Mouse (Mus musculus) thymus, adult 2 months (tissue): ENCODE measurements around the gene Gpsm3. TPM values are rescaled to one million over a fixed set of nuclear protein-coding genes. Genes with fewer than 3 reads are reported as not detected.

Experiments used
- DNase-seq: peaks from one replicate; pipeline ENCODE4 v3.0.0; 2021
- H3K27ac ChIP-seq: fragments of 200-500 bp; 2 replicates; pipeline ENCODE4 v1.5.1; 2012; ENCODE audit warnings: low read length, control low read depth; ENCODE audit not compliant: control insufficient read depth, insufficient read depth
- H3K27me3 ChIP-seq: fragments of 200-500 bp; 2 replicates; pipeline ENCODE4 v1.6.1; 2012; ENCODE audit warnings: mild to moderate bottlenecking, low read length, moderate library complexity, mixed read lengths; ENCODE audit not compliant: control insufficient read depth, insufficient read depth
- H3K36me3 ChIP-seq: fragments of 200-500 bp; 2 replicates; pipeline ENCODE4 v1.6.1; 2012; ENCODE audit warnings: mild to moderate bottlenecking, low read length, moderate library complexity; ENCODE audit not compliant: control insufficient read depth, insufficient read depth
- H3K4me1 ChIP-seq: fragments of 200-500 bp; replicated peaks from 2 replicates; pipeline ENCODE4 v1.6.1; 2012; ENCODE audit warnings: low read length; ENCODE audit not compliant: control insufficient read depth, insufficient read depth
- H3K4me3 ChIP-seq: fragments of 200-500 bp; 2 replicates; pipeline ENCODE4 v1.5.1; 2012; ENCODE audit warnings: mild to moderate bottlenecking, low read length, control low read depth, moderate library complexity; ENCODE audit not compliant: control insufficient read depth, insufficient read depth
- CTCF ChIP-seq: fragments of 200-500 bp; IDR thresholded peaks from 2 replicates; pipeline ENCODE4 v1.5.1; 2012; ENCODE audit warnings: mild to moderate bottlenecking, control low read depth, low read length, moderate library complexity, borderline replicate concordance; ENCODE audit not compliant: control insufficient read depth, poor library complexity, insufficient read depth; ENCODE audit errors: extremely low read depth
- POLR2A ChIP-seq: fragments of 200-500 bp; IDR thresholded peaks from 2 replicates; pipeline ENCODE4 v1.6.1; 2012; ENCODE audit warnings: mild to moderate bottlenecking, low read length, control low read depth, moderate library complexity; ENCODE audit not compliant: control insufficient read depth, poor library complexity, insufficient read depth; ENCODE audit errors: extremely low read depth
- WGBS: fragments of 180-500 bp; shearing (Covaris S2); methylation state at CpG from one replicate; pipeline ENCODE4 v1.1.7; 2018; 5-methylcytosine and 5-hydroxymethylcytosine counted together
- polyA plus RNA-seq: library from polyadenylated mRNA; depleted of rRNA; stranded (reverse); fragments of >200 nt; gene quantifications from 2 replicates; pipeline ENCODE4 v1.2.3, GENCODE M21; 2012

The Gpsm3 gene
- polyA plus RNA-seq, 1 experiment = 208 TPM

DNA sequence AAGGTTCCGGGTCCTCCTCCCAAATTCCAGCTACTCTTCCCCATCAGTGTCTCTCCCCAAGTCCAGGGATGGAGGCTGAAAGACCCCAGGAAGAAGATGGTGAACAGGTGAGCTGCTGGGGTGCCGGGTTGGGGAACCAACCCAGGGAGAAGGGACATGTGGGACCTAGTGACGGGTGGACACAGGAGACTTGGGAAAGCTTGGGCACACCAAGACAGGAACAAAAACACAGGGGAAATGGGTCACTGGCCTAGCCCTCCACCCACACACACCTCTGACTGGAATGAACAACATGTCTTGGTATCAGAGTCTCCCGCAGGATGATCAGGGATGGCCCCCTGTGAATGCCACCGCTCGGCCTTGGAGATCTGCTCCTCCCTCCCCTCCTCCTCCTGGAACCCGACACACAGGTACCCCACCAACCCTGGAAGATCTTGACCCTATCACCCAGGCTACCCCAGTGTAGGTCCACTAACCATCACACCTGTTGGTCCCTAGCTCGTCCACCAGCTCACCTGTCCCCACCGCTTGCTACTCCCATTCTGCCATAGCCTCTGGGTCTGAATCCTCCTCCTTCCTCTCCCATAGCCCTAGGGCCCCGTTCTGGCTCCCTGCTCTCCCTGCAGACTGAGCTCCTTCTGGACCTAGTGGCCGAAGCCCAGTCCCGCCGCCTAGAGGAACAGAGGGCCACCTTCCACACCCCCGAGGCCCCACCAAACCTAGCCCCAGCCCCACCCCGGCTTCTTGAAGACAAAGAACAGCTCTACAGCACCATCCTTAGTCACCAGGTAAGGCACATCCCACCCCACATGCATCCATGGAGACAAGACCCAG is 765 bp downstream of the Gpsm3 start:
- H3K27ac ChIP-seq = peak overlapping the region; percentile 95
- H3K4me1 ChIP-seq = peaks cover 38% of the 10 kb centered on the region
- 37% methylated on average over 15 of the region's 15 CpGs for WGBS
- peak overlapping the region; percentile 65 for H3K4me3 ChIP-seq
- TF ChIP-seq CTCF = no peak
- peak; percentile 39 for DNase-seq
- peaks cover 13% of the 10 kb centered on the region for H3K36me3 ChIP-seq
- H3K27me3 ChIP-seq = no peaks in the 10 kb centered on the region

DNA sequence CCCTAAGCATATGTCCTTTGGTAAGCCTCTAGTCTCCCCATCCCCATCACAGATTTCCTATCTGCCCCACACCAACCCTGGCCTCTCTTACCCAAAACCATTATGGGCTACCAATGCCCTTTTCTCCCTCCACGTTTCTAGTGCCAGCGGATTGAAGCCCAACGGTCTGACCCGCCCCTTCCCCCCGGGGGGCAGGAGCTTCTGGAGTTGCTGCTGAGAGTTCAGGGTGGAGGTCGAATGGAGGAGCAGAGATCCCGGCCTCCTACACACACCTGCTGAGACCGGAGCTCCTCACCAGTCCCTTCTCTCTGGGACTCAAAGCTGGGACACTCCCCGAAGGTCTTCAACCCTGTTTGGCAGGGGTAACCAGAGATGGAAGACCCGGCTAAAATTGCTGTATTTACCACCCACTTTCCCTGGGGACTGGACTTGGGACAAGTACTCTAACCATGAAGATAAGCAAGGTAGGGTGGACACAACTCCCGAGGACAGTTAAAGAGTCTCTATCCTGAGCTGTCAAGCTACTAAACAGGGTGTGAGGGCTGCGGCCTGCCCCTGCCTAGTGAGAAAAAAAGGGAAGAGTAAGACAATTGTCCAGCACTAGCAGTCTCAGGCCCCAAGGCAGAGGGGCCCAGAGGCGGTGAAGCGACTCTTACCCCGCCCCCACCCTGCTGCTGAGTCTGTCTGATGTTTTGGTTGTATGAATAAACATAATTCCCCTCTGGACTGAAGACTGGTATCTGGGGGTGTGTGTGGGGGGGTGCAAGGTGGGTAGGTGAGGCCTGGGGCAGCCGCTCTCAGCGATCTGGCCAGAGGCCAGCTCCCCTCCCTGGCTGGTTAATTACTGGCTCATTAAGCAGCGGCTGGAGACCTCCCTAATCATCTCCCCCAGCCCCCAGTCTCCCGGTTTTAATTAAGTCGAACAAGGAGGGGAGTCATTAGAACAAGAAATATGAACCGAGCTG is 1.7 kb downstream of the Gpsm3 start, which contains the start of gene Pbx2:
Gene Pbx2 (plus strand): TSS at position 238 of the 965 bp plus-strand sequence.
- Histone ChIP-seq H3K27me3 (no peaks in the 10 kb centered on the region), H3K27ac (peak within 1 kb of the TSS; percentile 95), H3K4me1 (peaks cover 32% of the 10 kb centered on the region), H3K4me3 (peak within 1 kb of the TSS; percentile 76), H3K36me3 (peaks cover 20% of the 10 kb centered on the region)
- DNase-seq = peak; percentile 46
- TF ChIP-seq POLR2A (no peak), CTCF (no peak)
- 4% methylated on average over 21 of the region's 21 CpGs for WGBS

GRCm38 (mm10) chr17:34591994-34592375 is 2.4 kb downstream of the Gpsm3 start:
- H3K4me3 ChIP-seq = peak overlapping the region; percentile 76
- no peaks in the 10 kb centered on the region for H3K27me3 ChIP-seq
- TF ChIP-seq CTCF (peak; percentile 39; the same call in 1 of the 2 replicates), POLR2A (peak; percentile 65)
- WGBS = 3% methylated on average over 35 of the region's 35 CpGs
- peaks cover 25% of the 10 kb centered on the region for H3K4me1 ChIP-seq
- peak overlapping the region; percentile 95 for H3K27ac ChIP-seq
- peak; percentile 90 for DNase-seq
- peaks cover 20% of the 10 kb centered on the region for H3K36me3 ChIP-seq

DNA sequence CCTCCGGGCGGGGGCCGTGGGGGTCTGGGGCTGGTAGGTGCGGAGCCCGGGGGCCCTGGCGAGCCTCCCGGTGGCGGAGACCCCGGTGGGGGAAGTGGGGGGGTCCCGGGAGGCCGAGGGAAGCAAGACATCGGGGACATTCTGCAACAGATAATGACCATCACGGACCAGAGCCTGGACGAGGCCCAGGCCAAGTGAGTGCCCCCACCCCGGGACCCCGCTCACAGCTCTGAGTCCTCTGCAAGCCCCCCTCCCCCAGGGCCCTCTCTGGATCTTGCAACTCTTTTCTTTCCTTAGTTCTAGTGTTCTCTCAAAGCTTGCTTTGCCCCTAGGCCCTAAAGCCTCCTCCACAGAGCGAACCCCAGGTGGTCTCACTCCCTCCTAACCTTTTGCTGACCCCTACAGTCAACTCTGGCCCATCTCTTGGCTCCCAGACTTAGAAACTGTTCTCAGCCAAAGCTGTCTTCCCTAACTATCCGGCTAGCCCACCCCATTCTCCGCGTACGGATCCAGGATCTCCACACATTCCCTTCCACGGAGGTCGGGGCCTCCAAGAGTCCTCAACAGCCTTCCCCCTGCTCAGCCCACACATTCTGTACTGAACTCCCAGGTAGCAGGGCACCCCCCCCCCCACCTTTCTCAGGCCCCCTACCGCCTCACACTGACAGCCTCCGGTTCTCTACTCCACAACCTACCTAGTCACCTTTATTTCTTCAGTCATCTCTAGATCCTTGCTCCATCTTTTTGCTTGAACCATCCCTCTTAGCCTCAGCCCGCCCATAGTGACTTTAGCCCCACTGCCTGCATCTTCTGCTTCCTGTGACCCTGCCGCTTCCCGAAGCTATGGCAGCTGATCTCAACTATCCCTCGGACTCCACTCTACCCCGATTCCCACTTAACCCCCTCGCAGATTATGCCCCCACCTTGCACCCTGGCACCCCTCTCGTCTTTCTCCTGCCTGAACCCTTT is 3.3 kb downstream of the Gpsm3 start:
- WGBS = 3% methylated on average over 32 of the region's 32 CpGs
- Histone ChIP-seq H3K27ac (peak overlapping the region; percentile 74), H3K36me3 (peaks cover 20% of the 10 kb centered on the region), H3K4me3 (peak overlapping the region; percentile 76), H3K4me1 (peaks cover 24% of the 10 kb centered on the region), H3K27me3 (no peaks in the 10 kb centered on the region)
- TF ChIP-seq POLR2A (no peak), CTCF (no peak)
- peak; percentile 40 for DNase-seq

- Histone ChIP-seq H3K27ac (no peak overlapping the region), H3K4me3 (no peak overlapping the region), H3K27me3 (no peaks in the 10 kb centered on the region), H3K4me1 (peaks cover 18% of the 10 kb centered on the region), H3K36me3 (peaks cover 20% of the 10 kb centered on the region)
- TF ChIP-seq POLR2A = no peak
- no peak for TF ChIP-seq CTCF
- DNase-seq = no peak
- WGBS = 83% methylated on average over 34 of the region's 34 CpGs
These were observed 4.3 kb downstream of the Gpsm3 start for GRCm38 (mm10) chr17:34593752-34594525.
